Mouse (Mus musculus): ENCODE measurements around the gene Commd2.

DNA sequence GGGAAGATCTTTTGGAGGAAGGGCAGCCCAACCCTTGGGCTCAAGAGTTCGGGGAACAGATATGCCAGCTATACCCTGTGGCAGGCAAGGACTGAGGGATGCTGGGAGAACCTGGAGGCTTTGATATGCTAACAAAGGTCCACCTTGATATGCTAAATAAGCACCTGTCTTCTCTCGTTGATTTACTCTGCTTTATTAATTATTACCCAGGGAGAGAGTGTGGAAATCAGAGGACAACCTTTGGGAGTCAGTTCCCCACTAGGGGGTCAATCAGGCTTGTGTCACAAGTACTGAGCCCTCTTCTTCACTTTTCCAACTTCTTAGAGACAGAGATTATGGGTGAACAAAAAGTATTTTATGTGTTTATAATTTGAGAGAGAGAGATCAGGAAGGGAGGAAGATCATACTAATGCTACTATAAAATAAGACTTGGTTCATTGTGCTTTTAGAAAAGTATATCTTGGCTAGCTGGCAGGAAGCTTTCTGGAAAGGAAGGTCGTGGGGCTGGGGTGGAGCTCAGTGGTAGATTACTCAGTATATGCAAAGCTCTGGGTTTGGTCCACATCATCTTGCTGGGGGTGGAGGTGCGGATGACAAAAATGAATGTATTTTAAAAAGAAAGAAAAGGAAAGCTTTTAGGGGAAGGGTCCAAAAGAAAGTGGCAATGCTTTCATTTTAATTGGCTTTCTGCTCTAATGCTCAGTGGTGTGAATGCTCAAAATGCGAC lies 47.5 kb downstream of the Commd2 start:
- TF ChIP-seq CTCF (IDR thresholded peaks at IDR 0.05) (no peak), EP300 (IDR thresholded peaks at IDR 0.05) (no peak)

All from lung, postnatal 0 days (tissue).